Mouse (Mus musculus) ES-Bruce4 (cell line): ENCODE results near the gene C530008M17Rik.

Source experiments
- CTCF ChIP-seq: IDR thresholded peaks from one replicate; pipeline ENCODE4 v1.8.1; 2011; ENCODE audit warnings: low read depth, low read length
- POLR2A ChIP-seq: IDR thresholded peaks from one replicate; pipeline ENCODE4 v1.8.1; 2011; ENCODE audit warnings: low read length; ENCODE audit not compliant: insufficient read depth

DNA sequence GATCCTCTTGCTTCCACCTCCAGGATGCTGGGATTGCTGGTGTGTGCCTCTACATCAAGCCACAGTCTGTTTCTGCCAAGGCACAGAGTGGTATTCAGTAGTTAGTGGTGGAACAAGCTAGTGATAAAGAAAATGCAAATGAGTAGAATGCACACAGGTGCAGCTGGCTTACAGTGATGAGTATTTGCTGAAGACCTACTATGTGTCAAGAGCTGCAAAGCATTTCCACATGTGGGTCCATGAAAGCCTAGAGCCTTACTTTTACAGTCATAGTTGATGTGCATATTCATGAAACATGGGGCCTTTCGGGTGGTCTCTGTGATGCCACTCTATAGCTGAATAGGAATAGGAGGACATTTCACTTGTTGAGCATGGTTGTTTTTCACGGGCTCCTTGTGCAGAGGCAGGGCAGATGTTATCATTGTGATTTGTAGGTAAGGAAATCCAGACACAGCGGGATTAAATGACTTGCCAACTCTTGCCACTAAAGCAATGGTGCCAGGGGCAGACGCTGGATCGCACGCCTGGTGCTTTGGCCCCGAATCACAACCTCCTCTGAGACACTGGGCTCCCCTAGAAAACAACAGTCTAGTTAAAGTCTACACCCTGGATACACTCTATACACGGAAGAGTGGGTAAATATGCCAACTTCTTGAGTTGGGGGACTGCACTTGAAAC is 3.8 kb downstream of the C530008M17Rik start:
- no peak for TF ChIP-seq CTCF
- TF ChIP-seq POLR2A, result no peak
